Mouse (Mus musculus): Measurements from ENCODE around the gene Acot1. TPM values are rescaled to one million over a fixed set of nuclear protein-coding genes. Genes with fewer than 3 reads are reported as not detected.
"Not testable (repeated sequence)": the region's sequence is repeated elsewhere in the genome, so short reads cannot be mapped to it uniquely, and the experiment has no call there.

Gene Acot1
- total and polyA plus RNA-seq, 3 experiments: 1.5 to 12.7 TPM; not detected in 1

- Histone ChIP-seq H3K27me3 (ENCODE audit: control insufficient read depth in 1 of 2, insufficient read depth in 2 of 2, low read length in 2 of 2) (no peaks in the 10 kb centered on the region), H3K79me2 (ENCODE audit: control insufficient read depth, insufficient read depth, low read length, poor library complexity) (no peaks in the 10 kb centered on the region), H3K4me1 (ENCODE audit: control insufficient read depth in 1 of 2, insufficient read depth in 2 of 2, low read length in 2 of 2) (peaks cover 2 to 8% of the 10 kb centered on the region in 2 experiments; a peak in 3 of 4 replicates), H3K27ac (ENCODE audit: control insufficient read depth, low read depth, low read length) (no peak overlapping the region), H3K36me3 (ENCODE audit: control insufficient read depth in 1 of 2, insufficient read depth in 2 of 2, low read length in 2 of 2) (peaks cover 0 to 2% of the 10 kb centered on the region in 2 experiments; a peak in 1 of 4 replicates), H3K4me3 (ENCODE audit: control insufficient read depth in 1 of 2, insufficient read depth in 1 of 2, low read depth in 2 of 2, low read length in 2 of 2) (no peak overlapping the region), H3K9me3 (replicated peaks; ENCODE audit: insufficient read depth, low read length) (no peaks in the 10 kb centered on the region), H3K9ac (ENCODE audit: control insufficient read depth, low read depth, low read length, poor library complexity, severe bottlenecking) (no peak overlapping the region)
- TF ChIP-seq MAX (IDR thresholded peaks at IDR 0.05; ENCODE audit: low read length): no peak
- TF ChIP-seq RAD21 (IDR thresholded peaks at IDR 0.05; ENCODE audit: low read depth, low read length): no peak
- TF ChIP-seq ZMIZ1 (IDR thresholded peaks at IDR 0.05; ENCODE audit: low read depth, low read length): no peak
- no peak for TF ChIP-seq MYB (IDR thresholded peaks at IDR 0.05; ENCODE audit: low read depth, low read length)
- TF ChIP-seq POLR2AphosphoS5 (IDR thresholded peaks at IDR 0.05; ENCODE audit: borderline replicate concordance, low read depth, low read length): no peak
- TF ChIP-seq POLR2AphosphoS2 (IDR thresholded peaks at IDR 0.05; ENCODE audit: low read length): no peak
- no peak for TF ChIP-seq BHLHE40 (IDR thresholded peaks at IDR 0.05; ENCODE audit: borderline replicate concordance, low read depth, low read length)
- TF ChIP-seq USF2 (IDR thresholded peaks at IDR 0.05; ENCODE audit: borderline replicate concordance in 1 of 2, insufficient read depth in 1 of 2, low read depth in 1 of 2, low read length in 2 of 2): no peak
- TF ChIP-seq TAL1 (IDR thresholded peaks at IDR 0.05; ENCODE audit: low read length): no peak
- no peak for TF ChIP-seq MEF2A (IDR thresholded peaks at IDR 0.05; ENCODE audit: extremely low read depth, insufficient replicate concordance, low read depth, low read length, poor library complexity, severe bottlenecking)
- no peak for TF ChIP-seq USF1 (IDR thresholded peaks at IDR 0.05; ENCODE audit: low read depth, low read length)
- no peak for DNase-seq (ENCODE audit: low read depth, low spot score)
Observed at GRCm38 (mm10) chr12:84025888-84026287, 16.6 kb downstream of the Acot1 start.

- H3K36me3 ChIP-seq (ENCODE audit: control insufficient read depth in 1 of 2, insufficient read depth in 2 of 2, low read length in 2 of 2); H3K27me3 ChIP-seq (ENCODE audit: control insufficient read depth in 1 of 2, insufficient read depth in 2 of 2, low read length in 2 of 2); DNase-seq (ENCODE audit: low read depth, low spot score); H3K27ac ChIP-seq (ENCODE audit: control insufficient read depth, low read depth, low read length); H3K9ac ChIP-seq (ENCODE audit: control insufficient read depth, low read depth, low read length, poor library complexity, severe bottlenecking); H3K4me1 ChIP-seq (ENCODE audit: control insufficient read depth in 1 of 2, insufficient read depth in 2 of 2, low read length in 2 of 2); H3K9me3 ChIP-seq (replicated peaks; ENCODE audit: insufficient read depth, low read length); H3K79me2 ChIP-seq (ENCODE audit: control insufficient read depth, insufficient read depth, low read length, poor library complexity); H3K4me3 ChIP-seq (ENCODE audit: control insufficient read depth in 1 of 2, insufficient read depth in 1 of 2, low read depth in 2 of 2, low read length in 2 of 2): not testable (repeated sequence)
Observed at GRCm38 (mm10) chr12:84028328-84028727, 19.0 kb downstream of the Acot1 start.

- not testable (repeated sequence) for DNase-seq (ENCODE audit: low read depth, low spot score); H3K79me2 ChIP-seq (ENCODE audit: control insufficient read depth, insufficient read depth, low read length, poor library complexity); H3K9ac ChIP-seq (ENCODE audit: control insufficient read depth, low read depth, low read length, poor library complexity, severe bottlenecking); H3K27me3 ChIP-seq (ENCODE audit: control insufficient read depth in 1 of 2, insufficient read depth in 2 of 2, low read length in 2 of 2); H3K9me3 ChIP-seq (replicated peaks; ENCODE audit: insufficient read depth, low read length); H3K4me3 ChIP-seq (ENCODE audit: control insufficient read depth in 1 of 2, insufficient read depth in 1 of 2, low read depth in 2 of 2, low read length in 2 of 2); H3K27ac ChIP-seq (ENCODE audit: control insufficient read depth, low read depth, low read length)
- H3K36me3 ChIP-seq (ENCODE audit: control insufficient read depth in 1 of 2, insufficient read depth in 2 of 2, low read length in 2 of 2): peaks cover 0 to 16% of the 10 kb centered on the region in 2 experiments; a peak in 2 of 4 replicates
- H3K4me1 ChIP-seq (ENCODE audit: control insufficient read depth in 1 of 2, insufficient read depth in 2 of 2, low read length in 2 of 2): peaks cover 11 to 13% of the 10 kb centered on the region in 2 experiments
Observed at GRCm38 (mm10) chr12:84029043-84029442, 19.8 kb downstream of the Acot1 start.

Measured in MEL (cell line).